Mouse (Mus musculus) heart, embryonic 10.5 days (tissue): ENCODE measurements around the gene Phrf1. TPM values are rescaled to one million over a fixed set of nuclear protein-coding genes. Genes with fewer than 3 reads are reported as not detected.

ENCODE experiments used
- DNase-seq: peaks from one replicate; pipeline ENCODE4 v3.0.0-alpha.2; 2017; ENCODE audit warnings: low spot score
- H3K27ac ChIP-seq: fragments of 300-500 bp; sonication (generic); 2 replicates; pipeline ENCODE4 v1.5.1; 2016; ENCODE audit warnings: mild to moderate bottlenecking
- H3K27me3 ChIP-seq: fragments of 300-500 bp; sonication (generic); 2 replicates; pipeline ENCODE4 v1.6.1; 2016; ENCODE audit warnings: mild to moderate bottlenecking; ENCODE audit not compliant: poor library complexity, insufficient read depth, severe bottlenecking
- H3K36me3 ChIP-seq: fragments of 300-500 bp; sonication (generic); 2 replicates; pipeline ENCODE4 v1.6.1; 2016; ENCODE audit warnings: mild to moderate bottlenecking, moderate library complexity
- H3K4me1 ChIP-seq: fragments of 300-500 bp; sonication (generic); 2 replicates; pipeline ENCODE4 v1.6.1; 2016; ENCODE audit warnings: mild to moderate bottlenecking
- H3K4me3 ChIP-seq: fragments of 300-500 bp; sonication (generic); 2 replicates; pipeline ENCODE4 v1.5.1; 2016; ENCODE audit warnings: mild to moderate bottlenecking, moderate library complexity
- H3K9me3 ChIP-seq: fragments of 300-500 bp; sonication (generic); 2 replicates; pipeline ENCODE4 v1.6.1; 2016; ENCODE audit warnings: mild to moderate bottlenecking, moderate library complexity
- WGBS: fragments of 180-500 bp; shearing (Covaris S2); methylation state at CpG from one replicate; pipeline ENCODE4 v1.1.7; 2016; 5-methylcytosine and 5-hydroxymethylcytosine counted together
- polyA plus RNA-seq: library from polyadenylated mRNA; unstranded; fragments of >200 nt; fragmentation: Nextera tagmentation; extraction: Ambion mirVana; gene quantifications from 2 replicates; pipeline ENCODE4 v1.2.1, GENCODE M21; 2016

Gene Phrf1
- polyA plus RNA-seq, 1 experiment from 2014 or later, result 84.7 TPM

DNA sequence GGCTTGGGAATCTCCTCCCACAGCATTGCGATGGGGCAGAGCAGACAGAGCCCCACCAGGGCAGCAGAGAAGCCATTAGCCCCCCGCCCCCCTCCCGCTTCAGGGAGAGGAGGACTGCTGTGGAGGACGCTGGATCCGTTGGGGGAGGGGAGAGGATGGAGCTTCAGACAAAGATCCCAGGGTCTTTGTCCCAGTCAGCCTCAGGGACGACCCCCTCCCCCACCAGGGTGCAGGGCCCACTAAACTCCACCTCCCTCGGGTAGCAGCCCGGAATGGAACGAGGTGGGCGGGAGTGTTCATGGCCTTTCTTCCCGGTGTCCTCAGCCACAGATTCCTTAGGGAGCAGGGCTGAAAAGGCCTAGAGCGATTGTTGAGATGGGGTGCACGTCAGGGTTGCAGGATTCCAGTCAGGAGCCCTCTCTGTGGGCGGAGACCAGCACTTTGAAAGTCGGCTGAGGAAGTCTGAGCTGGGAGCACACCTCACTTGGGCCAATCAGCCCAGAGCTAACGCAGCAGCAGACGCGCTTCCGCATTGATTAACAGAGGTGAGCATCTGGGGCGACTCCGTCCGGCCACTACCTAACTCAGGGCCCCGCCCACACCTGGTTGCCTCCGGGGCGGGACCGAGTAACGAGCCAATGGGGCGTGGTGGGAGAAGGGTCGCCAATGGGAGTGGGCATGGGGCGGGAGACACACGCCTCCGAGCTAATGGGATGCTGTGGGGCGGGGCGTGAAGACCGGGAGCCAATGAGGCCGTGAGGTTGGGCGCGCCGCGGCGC, 13.3 kb upstream of the Phrf1 start, which contains the start of gene Rassf7:
TSS of gene Rassf7 (plus strand) at position 760 of the 779 bp plus-strand sequence.
- DNase-seq, result peak; percentile 99
- H3K4me1 ChIP-seq, result peaks cover 51% of the 10 kb centered on the region
- peak within 1 kb of the TSS; percentile 75 for H3K4me3 ChIP-seq
- H3K27me3 ChIP-seq, result peaks cover 8% of the 10 kb centered on the region; the same call in 1 of the 2 replicates
- H3K27ac ChIP-seq, result peak within 1 kb of the TSS; percentile 80
- 1% methylated on average over 41 of the region's 41 CpGs for WGBS
- H3K9me3 ChIP-seq, result no peaks in the 10 kb centered on the region
- peaks cover 24% of the 10 kb centered on the region for H3K36me3 ChIP-seq

DNA sequence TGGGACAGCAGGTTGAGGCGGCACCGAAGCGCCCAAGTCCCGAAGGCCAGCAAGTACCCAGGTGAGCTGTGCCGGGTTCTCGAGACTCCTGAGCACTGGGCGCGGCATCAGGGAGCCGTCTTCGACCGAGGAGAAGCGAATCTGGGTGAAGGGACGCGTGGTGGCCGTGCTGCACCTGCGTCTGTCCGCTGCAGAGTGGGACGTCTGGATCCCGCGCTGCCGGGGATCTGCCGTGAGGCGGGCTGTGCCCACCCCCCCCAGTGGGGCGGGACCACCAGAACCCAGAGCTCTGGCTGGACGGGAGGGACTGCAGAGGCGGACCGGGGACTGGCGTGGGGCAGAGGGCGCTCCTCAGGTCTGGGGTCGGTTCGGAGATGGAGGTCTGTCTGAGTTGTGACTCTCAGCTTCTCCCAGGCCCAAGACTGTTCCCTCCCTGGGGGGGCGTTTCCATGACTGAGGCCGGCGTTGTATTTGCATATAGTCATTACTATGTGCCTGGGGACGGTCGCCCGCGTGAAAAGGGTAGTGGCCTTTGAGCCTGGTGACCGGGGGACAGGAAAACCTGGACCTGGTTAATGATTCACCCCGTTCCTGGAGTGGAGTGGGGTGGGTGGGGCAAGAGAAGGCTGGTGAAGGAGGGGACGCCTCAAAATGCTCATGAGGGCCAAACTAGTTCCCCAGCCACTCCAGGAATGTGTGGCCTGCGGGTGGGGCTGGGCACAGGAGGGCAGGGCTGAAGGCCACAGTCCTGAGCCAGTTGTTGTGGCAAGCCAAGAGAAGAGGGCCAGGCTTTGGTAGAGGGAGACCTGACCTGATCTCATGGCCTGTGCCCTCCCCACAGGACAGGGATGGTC, 12.5 kb upstream of the Phrf1 start:
- DNase-seq, result peak; percentile 89
- Histone ChIP-seq H3K36me3 (peaks cover 24% of the 10 kb centered on the region), H3K4me1 (peaks cover 56% of the 10 kb centered on the region), H3K27me3 (peaks cover 3% of the 10 kb centered on the region; the same call in 1 of the 2 replicates), H3K9me3 (no peaks in the 10 kb centered on the region), H3K27ac (peak overlapping the region; percentile 80), H3K4me3 (peak overlapping the region; percentile 75)
- WGBS, result 2% methylated on average over 42 of the region's 42 CpGs

DNA sequence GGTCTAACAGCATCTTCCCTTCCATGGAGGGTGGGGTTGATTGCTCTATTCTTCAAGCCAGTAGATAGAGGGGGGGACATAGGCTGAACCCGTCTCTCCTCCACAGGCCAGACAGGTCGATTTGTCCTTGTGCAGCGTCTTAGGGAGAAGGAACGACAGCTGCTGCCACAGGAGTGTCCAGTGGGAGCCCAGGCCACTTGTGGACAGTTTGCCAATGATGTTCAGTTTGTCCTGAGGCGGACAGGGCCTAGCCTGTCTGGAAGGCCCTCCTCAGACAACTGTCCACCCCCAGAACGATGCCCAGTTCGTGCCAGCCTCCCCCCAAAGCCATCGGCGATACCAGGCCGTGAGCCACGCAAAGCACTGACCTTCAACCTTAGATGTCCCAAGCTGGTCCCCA, 11.7 kb upstream of the Phrf1 start:
- H3K9me3 ChIP-seq, result no peaks in the 10 kb centered on the region
- peak overlapping the region; percentile 80 for H3K27ac ChIP-seq
- peaks cover 61% of the 10 kb centered on the region for H3K4me1 ChIP-seq
- H3K36me3 ChIP-seq, result peaks cover 24% of the 10 kb centered on the region
- no peak for DNase-seq
- 85% methylated on average over 11 of the region's 11 CpGs for WGBS
- peak overlapping the region; percentile 75 for H3K4me3 ChIP-seq
- H3K27me3 ChIP-seq, result 0 out of 2 replicates have a peak, but pooled peaks cover 3% of the 10 kb centered on the region

DNA sequence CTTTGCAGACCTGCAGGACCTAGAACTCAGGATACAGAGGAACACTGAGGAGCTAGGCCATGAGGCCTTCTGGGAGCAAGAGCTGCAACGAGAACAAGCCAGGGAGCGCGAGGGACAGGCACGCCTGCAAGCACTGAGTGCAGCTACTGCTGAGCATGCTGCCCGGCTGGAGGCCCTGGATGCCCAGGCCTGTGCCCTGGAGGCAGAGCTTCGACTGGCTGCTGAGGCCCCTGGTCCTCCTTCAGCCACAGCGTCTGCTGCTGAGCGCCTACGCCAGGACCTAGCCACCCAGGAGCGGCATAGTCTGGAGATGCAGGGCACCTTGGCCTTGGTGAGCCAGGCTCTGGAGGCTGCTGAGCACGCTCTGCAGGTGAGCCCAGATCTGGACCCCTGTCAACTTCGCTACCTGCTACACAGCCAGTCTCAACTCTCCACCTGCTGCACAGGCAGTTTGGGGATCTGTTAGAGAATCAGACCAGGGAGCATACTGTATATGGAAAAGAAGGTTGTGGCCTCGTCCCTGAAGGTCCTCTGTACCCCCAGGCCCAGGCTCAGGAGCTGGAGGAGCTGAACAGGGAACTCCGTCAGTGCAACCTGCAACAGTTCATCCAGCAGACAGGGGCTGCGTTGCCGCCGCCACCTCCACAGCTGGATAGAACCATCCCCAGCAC, 11.1 kb upstream of the Phrf1 start:
- 0 out of 2 replicates have a peak, but pooled peaks cover 3% of the 10 kb centered on the region for H3K27me3 ChIP-seq
- 89% methylated on average over 17 of the region's 17 CpGs for WGBS
- H3K9me3 ChIP-seq, result no peaks in the 10 kb centered on the region
- DNase-seq, result no peak
- peaks cover 67% of the 10 kb centered on the region for H3K4me1 ChIP-seq
- H3K36me3 ChIP-seq, result peaks cover 24% of the 10 kb centered on the region
- H3K27ac ChIP-seq, result 0 out of 2 replicates have a peak overlapping the region, but pooled peaks have one; percentile 12
- H3K4me3 ChIP-seq, result peak overlapping the region; percentile 75; the same call in 1 of the 2 replicates

DNA sequence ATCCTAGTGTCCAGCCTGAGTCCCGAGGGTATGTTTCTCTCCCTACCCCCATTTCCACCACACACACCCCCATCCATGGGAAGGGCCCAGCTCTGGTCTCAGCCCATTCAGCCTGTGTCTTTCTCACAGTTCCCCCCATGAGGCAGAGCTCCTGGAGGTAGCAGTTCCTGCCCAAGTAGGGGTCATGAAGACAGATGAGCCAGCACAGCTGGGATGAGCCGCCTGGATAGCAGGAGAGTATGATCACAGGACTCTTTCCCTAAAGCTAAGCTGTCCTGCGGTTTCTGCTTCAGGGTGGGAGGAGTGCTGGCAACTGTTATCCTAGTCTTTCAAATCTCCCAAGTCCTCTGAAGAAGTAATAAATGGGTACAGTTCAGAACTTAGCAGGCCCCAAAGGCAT, 10.4 kb upstream of the Phrf1 start:
- 82% methylated on average over 3 of the region's 3 CpGs for WGBS
- H3K4me1 ChIP-seq, result peaks cover 71% of the 10 kb centered on the region
- 0 out of 2 replicates have a peak overlapping the region, but pooled peaks have one; percentile 12 for H3K27ac ChIP-seq
- H3K27me3 ChIP-seq, result 0 out of 2 replicates have a peak, but pooled peaks cover 3% of the 10 kb centered on the region
- no peaks in the 10 kb centered on the region for H3K9me3 ChIP-seq
- DNase-seq, result no peak
- H3K4me3 ChIP-seq, result no peak overlapping the region
- peaks cover 24% of the 10 kb centered on the region for H3K36me3 ChIP-seq

DNA sequence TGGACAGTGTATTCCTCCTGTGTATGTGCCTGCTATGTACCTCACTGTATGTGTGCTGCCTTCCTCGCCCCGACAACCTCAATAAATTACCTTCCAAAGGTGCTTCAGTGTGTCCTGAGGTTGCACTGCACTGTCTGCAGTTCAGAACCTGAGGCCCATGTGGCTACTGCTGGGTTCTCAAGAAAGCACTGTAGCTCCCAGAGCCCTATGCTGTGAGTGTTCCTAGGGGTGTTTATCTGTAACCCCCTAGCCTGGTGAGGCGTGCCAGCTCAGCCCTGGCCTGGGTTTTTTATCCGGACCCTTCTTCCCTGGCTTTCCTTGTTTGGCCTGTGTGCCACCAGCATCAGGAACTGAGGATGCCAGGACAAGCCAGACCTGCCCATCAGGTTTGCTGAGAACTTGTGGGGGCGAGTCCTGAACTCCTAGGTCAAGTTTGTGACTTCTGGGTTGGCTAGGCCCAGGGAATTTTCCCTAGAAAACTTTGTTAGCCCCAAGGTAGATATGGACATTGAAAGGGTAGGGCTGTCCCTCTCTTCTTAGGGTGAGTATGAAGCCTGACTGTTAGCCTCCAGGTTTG, 9.9 kb upstream of the Phrf1 start:
- H3K4me1 ChIP-seq, result peaks cover 68% of the 10 kb centered on the region
- peaks cover 24% of the 10 kb centered on the region for H3K36me3 ChIP-seq
- H3K27me3 ChIP-seq, result 0 out of 2 replicates have a peak, but pooled peaks cover 2% of the 10 kb centered on the region
- no peak for DNase-seq
- H3K27ac ChIP-seq, result no peak overlapping the region
- WGBS, result 91% methylated on average over 5 of the region's 5 CpGs
- no peaks in the 10 kb centered on the region for H3K9me3 ChIP-seq
- H3K4me3 ChIP-seq, result no peak overlapping the region

DNA sequence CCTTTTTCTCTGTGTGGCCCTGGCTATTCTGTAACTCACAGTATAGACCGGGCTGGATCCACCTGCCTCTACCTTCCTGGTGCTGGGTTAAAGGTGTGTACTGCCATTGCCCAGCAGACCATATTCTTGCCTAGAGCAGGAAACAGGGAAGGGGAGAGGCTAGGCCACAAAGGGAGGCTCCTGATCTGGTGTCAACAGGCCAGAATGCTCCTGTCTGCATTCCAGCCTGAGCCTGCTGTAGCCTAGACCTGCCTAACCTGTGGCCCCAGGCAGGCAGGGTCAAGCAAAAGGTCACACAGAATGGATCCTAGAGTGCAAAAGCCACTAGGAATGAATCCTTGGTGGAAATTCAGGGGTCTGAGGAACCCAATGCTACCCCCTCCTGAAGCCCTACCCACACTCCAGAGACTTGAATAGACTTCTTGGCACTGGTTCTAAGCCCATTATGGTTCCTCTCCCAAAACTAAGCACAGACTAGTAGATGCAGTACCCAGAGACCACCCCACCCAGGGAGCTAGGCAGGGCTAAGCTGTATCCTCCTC, 9.0 kb upstream of the Phrf1 start:
- peaks cover 24% of the 10 kb centered on the region for H3K36me3 ChIP-seq
- peaks cover 60% of the 10 kb centered on the region for H3K4me1 ChIP-seq
- no peak for DNase-seq
- H3K9me3 ChIP-seq, result no peaks in the 10 kb centered on the region
- 88% methylated on average over 1 of the region's 1 CpGs for WGBS
- H3K27ac ChIP-seq, result peak overlapping the region; percentile 37; the same call in 1 of the 2 replicates
- no peak overlapping the region for H3K4me3 ChIP-seq
- H3K27me3 ChIP-seq, result no peaks in the 10 kb centered on the region

DNA sequence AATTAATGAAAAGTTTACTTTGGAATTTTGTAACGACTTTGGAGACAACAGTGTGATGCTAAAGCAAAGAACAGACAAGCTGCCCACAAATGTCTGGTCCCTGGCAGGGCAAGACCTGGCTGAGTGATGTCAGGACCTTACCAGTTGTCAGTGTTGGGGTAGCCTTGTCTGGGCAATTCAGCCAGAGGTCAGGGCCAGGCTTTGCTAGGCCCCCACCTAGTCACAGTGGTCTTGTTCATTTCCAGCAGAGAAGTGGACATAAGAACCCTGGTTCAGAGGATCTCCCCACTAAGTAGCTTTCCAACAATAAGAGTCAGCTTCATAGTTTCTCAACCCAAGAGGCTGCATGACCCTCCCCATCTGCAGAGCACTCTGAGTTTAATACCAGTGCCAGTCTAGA, 8.2 kb upstream of the Phrf1 start:
- Histone ChIP-seq H3K9me3 (no peaks in the 10 kb centered on the region), H3K27me3 (no peaks in the 10 kb centered on the region), H3K4me1 (peaks cover 54% of the 10 kb centered on the region), H3K36me3 (peaks cover 24% of the 10 kb centered on the region), H3K27ac (peak overlapping the region; percentile 96), H3K4me3 (peak overlapping the region; percentile 71)
- WGBS, result 79% methylated on average over 1 of the region's 1 CpGs
- no peak for DNase-seq

DNA sequence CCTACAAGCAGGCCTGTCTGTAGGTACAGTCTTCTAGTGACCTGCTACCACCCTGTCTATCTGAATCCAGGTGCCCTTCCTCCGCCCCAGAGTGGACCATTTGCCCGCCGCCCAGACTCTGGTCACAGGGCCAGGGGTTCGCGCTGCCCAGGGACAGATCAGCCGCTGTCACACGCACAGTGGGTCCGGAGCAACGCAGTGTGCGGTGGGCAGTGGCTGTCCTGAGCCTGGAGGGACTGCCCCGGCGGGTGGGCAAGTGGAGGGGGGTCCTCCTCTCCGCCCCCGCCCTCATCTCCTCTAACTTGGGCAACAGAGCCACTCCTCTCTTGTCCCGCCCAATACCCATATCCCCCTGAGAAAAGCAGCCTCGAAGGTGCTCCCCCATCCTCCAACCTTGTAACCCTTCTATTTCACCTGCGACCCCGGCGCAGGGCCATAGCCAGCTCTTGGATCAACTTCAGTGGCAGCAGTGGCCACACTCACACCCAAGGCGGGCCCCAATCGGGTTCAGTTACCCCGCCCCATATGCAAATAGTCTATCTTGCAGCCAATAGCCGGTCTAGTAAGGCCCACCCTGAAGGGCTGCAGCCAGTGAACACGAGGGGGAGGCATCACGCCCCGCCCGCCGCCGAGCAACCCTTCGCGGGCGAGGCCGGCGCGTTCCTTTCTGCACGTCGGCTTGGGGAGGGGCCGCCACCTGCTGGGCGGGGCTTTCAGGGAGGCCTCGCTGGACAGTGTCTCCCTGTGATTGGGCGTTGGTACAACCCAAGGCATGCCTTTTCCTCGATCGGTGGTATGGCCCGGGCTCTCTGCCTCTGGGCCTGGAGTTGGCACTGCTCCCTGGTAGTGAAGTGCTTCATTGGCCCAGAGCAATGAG, 7.1 kb upstream of the Phrf1 start:
- Histone ChIP-seq H3K4me3 (peak overlapping the region; percentile 71), H3K9me3 (no peaks in the 10 kb centered on the region), H3K4me1 (peaks cover 47% of the 10 kb centered on the region), H3K27me3 (no peaks in the 10 kb centered on the region), H3K27ac (peak overlapping the region; percentile 96), H3K36me3 (peaks cover 24% of the 10 kb centered on the region)
- DNase-seq, result peak; percentile 100
- WGBS, result 2% methylated on average over 44 of the region's 44 CpGs

DNA sequence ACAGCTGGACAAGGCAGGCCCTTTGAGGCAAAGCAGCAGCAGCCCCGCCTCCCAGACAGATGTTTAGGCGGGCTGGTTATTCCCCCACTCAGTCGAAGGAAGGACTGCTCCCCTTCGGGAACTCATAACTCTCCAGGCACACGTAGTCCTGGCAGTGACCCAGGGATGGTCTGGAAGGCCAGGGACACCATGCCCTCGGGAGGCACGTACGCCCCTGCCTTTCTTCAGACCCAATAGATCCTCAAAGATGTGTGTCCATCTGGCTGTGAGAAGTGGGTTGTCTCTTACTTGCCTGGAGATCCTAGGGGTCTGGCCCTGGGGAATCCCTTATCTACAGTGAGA, 6.5 kb upstream of the Phrf1 start:
- Histone ChIP-seq H3K4me3 (peak overlapping the region; percentile 71), H3K36me3 (peaks cover 24% of the 10 kb centered on the region), H3K27ac (peak overlapping the region; percentile 96), H3K4me1 (peaks cover 41% of the 10 kb centered on the region), H3K9me3 (no peaks in the 10 kb centered on the region), H3K27me3 (no peaks in the 10 kb centered on the region)
- 10% methylated on average over 8 of the region's 8 CpGs for WGBS
- DNase-seq, result no peak

DNA sequence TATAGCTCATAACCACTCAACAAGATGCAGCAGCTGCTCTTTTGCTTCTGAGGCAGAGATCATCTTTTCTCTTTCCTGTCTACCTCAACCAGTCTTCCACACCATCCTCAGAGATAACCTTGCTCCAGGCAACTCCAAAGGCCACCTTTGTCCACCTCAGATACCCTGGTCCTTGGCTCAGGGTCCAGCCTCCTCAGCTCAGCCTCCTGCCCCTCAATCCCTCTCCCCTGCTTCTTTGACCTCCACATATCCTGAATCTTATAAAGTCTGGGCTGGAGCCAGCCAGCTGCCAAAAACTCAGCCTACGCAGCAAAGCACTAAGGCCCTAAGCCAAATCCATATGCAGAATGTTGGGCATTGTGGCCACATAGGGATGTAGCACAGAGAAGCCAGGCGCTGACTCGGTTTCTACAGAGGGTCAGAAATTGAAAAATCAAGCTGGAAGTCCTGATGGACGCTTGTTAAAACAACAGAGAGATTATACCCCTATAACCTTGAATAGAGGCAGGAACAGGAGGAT, 5.8 kb upstream of the Phrf1 start:
- no peak for DNase-seq
- Histone ChIP-seq H3K4me1 (peaks cover 34% of the 10 kb centered on the region), H3K4me3 (no peak overlapping the region), H3K36me3 (peaks cover 17% of the 10 kb centered on the region), H3K27ac (peak overlapping the region; percentile 96), H3K9me3 (no peaks in the 10 kb centered on the region), H3K27me3 (no peaks in the 10 kb centered on the region)
- 87% methylated on average over 4 of the region's 4 CpGs for WGBS
